Mouse (Mus musculus) small intestine, adult 2 months (tissue): ENCODE measurements around the gene Serping1. TPM values are rescaled to one million over a fixed set of nuclear protein-coding genes. Genes with fewer than 3 reads are reported as not detected.
"Not testable (repeated sequence)": the region's sequence is repeated elsewhere in the genome, so short reads cannot be mapped to it uniquely, and the experiment has no call there.

Experiments
- H3K27ac ChIP-seq: fragments of 200-500 bp; 2 replicates; pipeline ENCODE4 v1.5.1; 2012; ENCODE audit warnings: low read depth, low read length, control low read depth, inconsistent platforms; ENCODE audit not compliant: insufficient read depth
- H3K27me3 ChIP-seq: fragments of 200-500 bp; 2 replicates; pipeline ENCODE4 v1.6.1; 2012; ENCODE audit warnings: mild to moderate bottlenecking, moderate library complexity, low read length, inconsistent platforms; ENCODE audit not compliant: control insufficient read depth, insufficient read depth
- H3K36me3 ChIP-seq: fragments of 200-500 bp; 2 replicates; pipeline ENCODE4 v1.6.1; 2012; ENCODE audit warnings: mild to moderate bottlenecking, low read length, control low read depth, inconsistent platforms; ENCODE audit not compliant: control insufficient read depth, insufficient read depth
- H3K4me1 ChIP-seq: fragments of 200-500 bp; 2 replicates; pipeline ENCODE4 v1.6.1; 2012; ENCODE audit warnings: low read length, inconsistent platforms, mixed read lengths; ENCODE audit not compliant: control insufficient read depth, insufficient read depth, insufficient read length
- H3K4me3 ChIP-seq: fragments of 200-500 bp; 2 replicates; pipeline ENCODE4 v1.5.1; 2012; ENCODE audit warnings: low read depth, mild to moderate bottlenecking, control low read depth, inconsistent platforms, low read length, moderate library complexity
- CTCF ChIP-seq: fragments of 200-500 bp; IDR thresholded peaks from 2 replicates; pipeline ENCODE4 v1.5.1; 2012; ENCODE audit warnings: low read depth, mild to moderate bottlenecking, control low read depth, inconsistent platforms, low read length, moderate library complexity, mixed read lengths; ENCODE audit not compliant: insufficient replicate concordance, insufficient read length; ENCODE audit errors: extremely low read depth
- POLR2A ChIP-seq: fragments of 200-500 bp; IDR thresholded peaks from 2 replicates; pipeline ENCODE4 v1.6.1; 2012; ENCODE audit warnings: low read depth, mild to moderate bottlenecking, control low read depth, inconsistent platforms, low read length, moderate library complexity
- WGBS: fragments of 180-500 bp; shearing (Covaris S2); methylation state at CpG from one replicate; pipeline ENCODE4 v1.1.7; 2018; 5-methylcytosine and 5-hydroxymethylcytosine counted together
- polyA plus RNA-seq: library from polyadenylated mRNA; depleted of rRNA; stranded (reverse); fragments of >200 nt; gene quantifications from 2 replicates; pipeline ENCODE4 v1.2.3, GENCODE M21; 2012

Serping1 gene
- polyA plus RNA-seq, 1 experiment: 97.6 TPM

- Histone ChIP-seq H3K27ac (peak overlapping the region; percentile 54; the same call in 1 of the 2 replicates), H3K36me3 (peaks cover 16% of the 10 kb centered on the region), H3K27me3 (no peaks in the 10 kb centered on the region), H3K4me1 (peaks cover 13% of the 10 kb centered on the region), H3K4me3 (no peak overlapping the region)
- no peak for TF ChIP-seq POLR2A
- no peak for TF ChIP-seq CTCF
- 85% methylated on average over 6 of the region's 6 CpGs for WGBS
Measured at GRCm38 (mm10) chr2:84810526-84810885, 35.3 kb upstream of the Serping1 start.

- Histone ChIP-seq H3K27ac (no peak overlapping the region), H3K4me1 (peaks cover 13% of the 10 kb centered on the region), H3K27me3 (no peaks in the 10 kb centered on the region), H3K4me3 (no peak overlapping the region), H3K36me3 (peaks cover 20% of the 10 kb centered on the region)
- TF ChIP-seq CTCF: no peak
- TF ChIP-seq POLR2A: no peak
Measured at GRCm38 (mm10) chr2:84809330-84809729, 34.1 kb upstream of the Serping1 start.

- 73% methylated on average over 5 of the region's 5 CpGs for WGBS
- Histone ChIP-seq H3K4me3 (no peak overlapping the region), H3K27me3 (no peaks in the 10 kb centered on the region), H3K36me3 (peaks cover 29% of the 10 kb centered on the region), H3K27ac (no peak overlapping the region), H3K4me1 (peaks cover 12% of the 10 kb centered on the region; the same call in 1 of the 2 replicates)
- no peak for TF ChIP-seq CTCF
- TF ChIP-seq POLR2A: no peak
Measured at GRCm38 (mm10) chr2:84806546-84806945, 31.3 kb upstream of the Serping1 start.

GRCm38 (mm10) chr2:84803963-84804362 lies 28.7 kb upstream of the Serping1 start:
- H3K4me3 ChIP-seq: no peak overlapping the region
- no peaks in the 10 kb centered on the region for H3K27me3 ChIP-seq
- TF ChIP-seq CTCF (no peak), POLR2A (no peak)
- H3K27ac ChIP-seq: no peak overlapping the region
- peaks cover 6% of the 10 kb centered on the region; the same call in 1 of the 2 replicates for H3K4me1 ChIP-seq
- H3K36me3 ChIP-seq: peaks cover 27% of the 10 kb centered on the region
- 92% methylated on average over 7 of the region's 7 CpGs for WGBS

GRCm38 (mm10) chr2:84801223-84801622 lies 26.0 kb upstream of the Serping1 start:
- not testable (repeated sequence) for H3K4me1 ChIP-seq, H3K27ac ChIP-seq, H3K27me3 ChIP-seq, H3K4me3 ChIP-seq
- peaks cover 13% of the 10 kb centered on the region; the same call in 1 of the 2 replicates for H3K36me3 ChIP-seq
- WGBS: 70% methylated on average over 5 of the region's 5 CpGs

- no peak overlapping the region for H3K4me3 ChIP-seq
- no peaks in the 10 kb centered on the region for H3K27me3 ChIP-seq
- peaks cover 13% of the 10 kb centered on the region; the same call in 1 of the 2 replicates for H3K36me3 ChIP-seq
- WGBS: 42% methylated on average over 4 of the region's 4 CpGs
- H3K27ac ChIP-seq: peak overlapping the region; percentile 89
- peaks cover 9% of the 10 kb centered on the region; the same call in 1 of the 2 replicates for H3K4me1 ChIP-seq
- no peak for TF ChIP-seq POLR2A
- TF ChIP-seq CTCF: no peak
Measured at GRCm38 (mm10) chr2:84800304-84800703, 25.1 kb upstream of the Serping1 start.

- TF ChIP-seq POLR2A (no peak), CTCF (peak; percentile 29; the same call in 1 of the 2 replicates)
- peaks cover 9% of the 10 kb centered on the region; the same call in 1 of the 2 replicates for H3K36me3 ChIP-seq
- peaks cover 9% of the 10 kb centered on the region; the same call in 1 of the 2 replicates for H3K4me1 ChIP-seq
- 2% methylated on average over 16 of the region's 16 CpGs for WGBS
- no peaks in the 10 kb centered on the region for H3K27me3 ChIP-seq
- H3K4me3 ChIP-seq: peak overlapping the region; percentile 79
- H3K27ac ChIP-seq: peak overlapping the region; percentile 89
Measured at GRCm38 (mm10) chr2:84799041-84799561, 23.9 kb upstream of the Serping1 start.

GRCm38 (mm10) chr2:84798493-84798921 lies 23.3 kb upstream of the Serping1 start, which contains the start of gene Ube2l6:
Gene Ube2l6 (plus strand): TSS chr2:84798828.
- Histone ChIP-seq H3K27me3 (no peaks in the 10 kb centered on the region), H3K4me3 (peak within 1 kb of the TSS; percentile 79), H3K36me3 (0 out of 2 replicates have a peak, but pooled peaks cover 5% of the 10 kb centered on the region), H3K27ac (peak within 1 kb of the TSS; percentile 89), H3K4me1 (peaks cover 9% of the 10 kb centered on the region; the same call in 1 of the 2 replicates)
- TF ChIP-seq CTCF (no peak), POLR2A (peak; percentile 43)
- WGBS: 2% methylated on average over 21 of the region's 21 CpGs
